In the genomic region with DNA sequence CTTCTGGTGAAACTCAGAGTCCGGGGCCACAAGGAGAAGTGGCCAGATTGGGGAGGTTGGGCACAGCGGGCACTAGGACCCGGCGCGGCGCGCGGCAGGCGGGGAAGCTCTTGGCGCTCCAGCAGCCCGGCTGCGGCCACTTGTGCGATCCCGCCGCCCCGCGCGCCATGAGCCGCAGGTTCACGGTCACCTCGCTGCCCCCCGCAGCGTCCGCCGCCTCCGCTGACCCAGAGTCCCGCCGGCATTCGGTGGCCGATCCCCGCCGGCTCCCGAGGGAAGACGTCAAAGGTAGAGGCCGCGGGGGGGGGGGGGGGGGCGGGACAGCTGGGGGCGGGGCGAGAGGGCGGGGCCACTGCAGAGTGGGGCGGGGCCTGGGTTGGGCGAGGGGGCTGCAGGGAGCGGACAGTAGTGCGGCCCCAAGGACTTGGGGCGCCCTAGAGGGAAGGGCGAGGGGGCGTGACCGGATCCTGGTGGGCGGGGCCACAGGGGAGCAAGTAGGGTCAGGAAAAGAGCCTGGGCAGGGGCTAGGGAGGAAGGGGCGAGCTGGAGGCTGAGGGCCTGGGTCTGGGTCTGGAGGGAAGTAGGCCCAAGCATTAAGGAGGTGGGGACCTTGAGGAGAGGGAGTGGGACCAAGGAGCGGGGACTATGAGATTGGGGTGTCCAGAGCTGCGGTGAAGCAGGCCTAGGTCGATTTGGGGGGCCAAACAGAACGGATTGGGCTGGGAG, we compare ENCODE assay signal across 8 mouse cellular contexts. TPM values are rescaled to one million over a fixed set of nuclear protein-coding genes. Genes with fewer than 3 reads are reported as not detected.
DNase-seq lines count a peak whose midpoint lies in the region; ATAC-seq and TF ChIP-seq lines count a peak whose summit lies in the region.

A gene (plus strand): TSS at position 87 of the 726 bp plus-strand sequence.

- DNase-seq in urinary bladder, postnatal 25 days (ENCODE audit: low spot score) = peak; percentile 50
- DNase-seq in urinary bladder, adult 2 months (ENCODE audit: low spot score) = no peak
- peak; percentile 82 to 84 for DNase-seq in cerebellum, adult 2 months
- DNase-seq in kidney, adult 8-10 months = peak; percentile 23 to 53
- peak; percentile 63 for DNase-seq in liver

- 3% methylated on average over 30 of the region's 54 CpGs for WGBS in cerebellum, adult 2 months
- WGBS in midbrain, embryonic 16.5 days = 3% methylated on average over 31 of the region's 54 CpGs

- H3K9me3 ChIP-seq in midbrain, embryonic 16.5 days (replicated peaks; ENCODE audit: control insufficient read depth, low read length, poor library complexity, severe bottlenecking) = no peaks in the 10 kb centered on the region; the same call in 1 of the 2 replicates

- peaks cover 11% of the 10 kb centered on the region; the same call in 1 of the 2 replicates for H3K4me1 ChIP-seq in cerebellum, adult 2 months (ENCODE audit: control insufficient read depth, insufficient read depth, low read length)
- peaks cover 40% of the 10 kb centered on the region for H3K4me1 ChIP-seq in midbrain, embryonic 16.5 days (ENCODE audit: control insufficient read depth, insufficient read depth, low read length)

- peak within 1 kb of the TSS; percentile 27; the same call in 1 of the 2 replicates for H3K27ac ChIP-seq in cerebellum, adult 2 months (ENCODE audit: insufficient read depth, low read length)
- peak within 1 kb of the TSS; percentile 74 for H3K27ac ChIP-seq in midbrain, embryonic 16.5 days (ENCODE audit: low read length)

- TF ChIP-seq POLR2A in cerebellum, adult 2 months (IDR thresholded peaks at IDR 0.05; ENCODE audit: borderline replicate concordance, insufficient read depth, low read length) = no peak

- H3K9ac ChIP-seq in midbrain, embryonic 16.5 days (ENCODE audit: low read depth, low read length) = peak within 1 kb of the TSS; percentile 64

- H3K4me3 ChIP-seq in cerebellum, adult 2 months (replicated peaks; ENCODE audit: insufficient read depth, low read depth, low read length) = peak within 1 kb of the TSS; percentile 69
- peak within 1 kb of the TSS; percentile 58 for H3K4me3 ChIP-seq in midbrain, embryonic 16.5 days (ENCODE audit: low read depth, low read length)

- peak; percentile 52 for ATAC-seq in granulocyte monocyte progenitor cell, adult 5-6 weeks (replicated peaks; ENCODE audit: poor library complexity, severe bottlenecking)
- ATAC-seq in midbrain, embryonic 16.5 days = peak; percentile 43
- no peak for ATAC-seq in inflammation-experienced regulatory T-cells, adult 6 months

- no peak for TF ChIP-seq CTCF in cerebellum, adult 2 months (IDR thresholded peaks at IDR 0.05; ENCODE audit: borderline replicate concordance, insufficient read depth, low read depth, low read length)

- no peaks in the 10 kb centered on the region for H3K36me3 ChIP-seq in midbrain, embryonic 16.5 days (ENCODE audit: control insufficient read depth, insufficient read depth, low read length)

- H3K4me2 ChIP-seq in midbrain, embryonic 16.5 days (ENCODE audit: low read length) = peak within 1 kb of the TSS; percentile 55

- H3K27me3 ChIP-seq in cerebellum, adult 2 months (ENCODE audit: control insufficient read depth, insufficient read depth, low read length) = no peaks in the 10 kb centered on the region
- H3K27me3 ChIP-seq in midbrain, embryonic 16.5 days (ENCODE audit: control insufficient read depth, insufficient read depth, low read depth, low read length) = no peaks in the 10 kb centered on the region

RNA-seq across cellular contexts. Expression of the gene that starts here (rescaled TPM):
- polyA plus RNA-seq in urinary bladder, adult 2 months (2012; rRNA removed) = 1.0 and 1.2 TPM in 2 replicates
- polyA plus RNA-seq in cerebellum, adult 2 months (2012; rRNA removed) = 386 and 396 TPM in 2 replicates
- total RNA-seq in granulocyte monocyte progenitor cell, adult 5-6 weeks (2014; fragmentation: Nextera tagmentation) = 0.21 TPM in 1 of 2 replicates, not detected in the other
- total RNA-seq in granulocyte monocyte progenitor cell, adult 5-6 weeks (2017) = 0.43 TPM in 1 of 2 replicates, not detected in the other
- 52.8 and 57.7 TPM in 2 replicates for polyA plus RNA-seq in midbrain, embryonic 16.5 days (2015; fragmentation: Nextera tagmentation; extraction: Ambion mirVana)
- polyA plus RNA-seq in inflammation-experienced regulatory T-cells, adult 6 months (2017; shearing (Covaris generic)) = under 1 TPM in 2 of 3 experiments, not detected in 1; 0.21 to 0.33 TPM

Comparison
In these comparisons a context has a peak if more than half of its experiments do, and no peak if none do; other contexts are left out.
1. RNA of the gene that starts here (polyA plus RNA-seq): 386 to 396 TPM in cerebellum, adult 2 months and 52.8 to 57.7 TPM in midbrain, embryonic 16.5 days; 1.0 to 1.2 TPM in urinary bladder, adult 2 months and 0.21 to 0.33 TPM in inflammation-experienced regulatory T-cells, adult 6 months; every median in the first group is over 10 times any median in the second.
2. Peak in ATAC-seq in granulocyte monocyte progenitor cell, adult 5-6 weeks; RNA of the gene not detected or under 1 TPM.